Mouse (Mus musculus) NIH3T3 (cell line): Measurements from ENCODE around the gene Robo2.
"Not testable (repeated sequence)": the region's sequence is repeated elsewhere in the genome, so short reads cannot be mapped to it uniquely, and the experiment has no call there.

Experiments
- DNase-seq: peaks from one replicate; pipeline ENCODE4 v3.0.0-alpha.2; 2012; ENCODE audit warnings: low read depth

Robo2 gene

DNA sequence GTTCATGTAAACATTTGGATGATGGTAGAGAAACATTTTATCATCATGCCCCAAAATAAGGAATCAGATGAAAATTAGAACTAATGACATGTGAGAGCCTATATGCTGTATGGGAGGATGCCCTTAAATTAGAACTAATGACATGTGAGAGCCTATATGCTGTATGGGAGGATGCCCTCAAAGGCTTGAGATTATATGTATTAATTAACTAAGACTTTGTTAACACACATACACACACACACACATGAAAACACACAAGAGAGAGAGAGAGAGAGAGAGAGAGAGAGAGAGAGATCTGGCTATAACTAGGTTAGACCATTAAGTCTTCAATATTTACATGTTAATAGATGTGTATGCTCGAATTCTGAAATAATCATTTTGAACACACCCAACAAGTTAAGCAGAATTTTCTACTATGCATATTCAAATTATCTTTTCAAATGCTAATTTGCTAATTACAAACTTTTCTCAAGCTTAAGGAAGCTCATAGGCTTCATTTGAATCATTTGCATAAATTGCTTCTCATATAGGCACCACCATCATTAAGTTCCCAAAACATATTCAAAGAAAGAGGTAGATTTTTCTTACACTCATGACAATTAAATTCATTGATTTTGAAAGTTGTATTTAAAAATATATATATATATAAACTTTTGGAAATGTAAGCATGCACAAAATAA lies 211.5 kb downstream of the Robo2 start:
- no peak for DNase-seq

DNA sequence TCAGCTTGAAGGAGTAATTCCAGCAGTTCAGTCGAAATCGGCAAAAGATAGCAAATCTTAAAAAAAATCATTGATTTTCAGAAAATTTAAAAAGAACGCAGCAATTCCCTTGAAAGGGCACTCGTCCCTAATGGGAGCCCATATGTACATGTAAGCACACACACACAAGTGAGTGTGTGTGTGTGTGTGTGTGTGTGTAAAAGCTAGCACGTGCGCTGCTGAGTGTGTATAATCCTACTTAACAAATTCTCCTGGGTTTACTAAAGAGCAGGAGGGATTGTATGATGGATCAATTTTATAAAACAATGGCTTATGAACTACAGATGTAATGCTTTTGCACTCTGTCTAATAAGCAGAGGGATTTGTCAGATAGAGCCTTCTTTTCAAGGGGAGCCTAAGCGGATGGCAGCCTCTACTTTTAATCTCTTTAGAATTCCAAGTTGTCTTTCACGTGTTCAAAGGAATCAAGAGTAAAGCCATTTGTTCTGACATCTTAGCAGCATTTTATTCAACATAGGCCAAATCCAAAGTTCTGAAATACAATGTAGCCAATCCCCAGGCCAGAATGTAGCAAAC lies 218.6 kb downstream of the Robo2 start:
- no peak for DNase-seq

DNA sequence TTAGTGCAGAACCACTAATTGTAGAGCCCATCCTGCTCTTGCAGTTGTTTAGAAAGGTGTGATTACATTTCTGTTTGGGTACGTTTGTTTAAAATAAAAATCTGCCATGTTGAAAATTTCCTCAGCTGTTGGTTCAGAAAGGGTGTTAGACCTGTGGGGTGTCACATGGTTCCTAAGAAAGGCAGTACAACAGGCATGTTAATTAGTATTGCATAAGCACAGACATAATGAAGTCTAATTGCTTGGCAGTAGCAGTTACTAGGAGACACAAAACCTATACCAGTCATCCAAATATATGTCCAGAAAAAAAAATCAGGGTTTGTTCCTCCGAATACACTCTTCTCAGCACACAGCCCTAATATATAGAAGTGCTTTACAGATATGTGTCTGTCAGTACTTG lies 220.0 kb downstream of the Robo2 start:
- no peak for DNase-seq

DNA sequence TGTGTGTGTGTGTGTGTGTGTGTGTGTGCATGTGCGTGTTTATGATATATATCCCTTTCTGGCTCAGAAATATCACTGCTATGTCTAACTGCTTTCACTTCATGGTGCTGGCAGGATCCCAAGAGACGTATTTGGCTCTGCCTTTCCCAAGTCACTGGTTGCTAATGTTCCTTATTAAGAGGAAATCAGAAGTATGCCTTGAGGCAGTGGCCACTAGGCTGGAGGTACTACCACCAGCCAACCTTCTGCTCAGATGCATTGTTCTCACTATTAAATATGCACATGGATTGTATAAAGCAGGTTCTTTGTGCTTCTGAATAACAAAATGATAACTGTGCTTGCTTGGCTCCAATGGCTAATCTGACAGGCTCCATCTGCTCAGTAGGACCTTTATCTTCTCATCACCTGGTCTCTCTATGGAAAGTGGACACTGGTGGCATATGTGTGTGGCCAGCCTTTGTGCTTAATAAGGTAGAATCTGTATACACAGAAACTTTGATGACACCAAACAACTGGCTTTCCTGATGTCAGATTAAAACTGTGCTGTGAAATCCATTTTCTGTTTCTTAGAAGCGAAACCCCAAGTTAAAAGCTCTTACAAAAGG lies 229.0 kb downstream of the Robo2 start:
- DNase-seq: peak; percentile 2

DNA sequence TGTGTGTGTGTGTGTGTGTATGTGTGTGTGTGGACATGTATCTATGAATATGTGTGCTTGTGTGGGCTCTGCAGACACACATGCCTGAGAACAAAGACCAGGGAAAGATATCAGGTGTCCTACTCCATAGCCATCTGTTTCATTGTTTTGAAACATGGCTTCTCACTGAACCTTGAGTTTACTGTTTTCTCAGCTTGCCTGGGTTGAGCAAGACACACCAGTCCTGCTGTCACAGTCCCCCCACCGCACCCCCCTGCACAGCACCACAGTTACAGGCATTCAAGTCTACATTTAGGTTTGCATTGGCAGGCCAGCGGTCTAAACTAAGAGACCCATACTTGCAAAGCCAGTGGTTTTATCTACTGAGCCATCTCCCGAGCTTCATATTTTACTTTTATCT lies 239.0 kb downstream of the Robo2 start:
- no peak for DNase-seq

DNA sequence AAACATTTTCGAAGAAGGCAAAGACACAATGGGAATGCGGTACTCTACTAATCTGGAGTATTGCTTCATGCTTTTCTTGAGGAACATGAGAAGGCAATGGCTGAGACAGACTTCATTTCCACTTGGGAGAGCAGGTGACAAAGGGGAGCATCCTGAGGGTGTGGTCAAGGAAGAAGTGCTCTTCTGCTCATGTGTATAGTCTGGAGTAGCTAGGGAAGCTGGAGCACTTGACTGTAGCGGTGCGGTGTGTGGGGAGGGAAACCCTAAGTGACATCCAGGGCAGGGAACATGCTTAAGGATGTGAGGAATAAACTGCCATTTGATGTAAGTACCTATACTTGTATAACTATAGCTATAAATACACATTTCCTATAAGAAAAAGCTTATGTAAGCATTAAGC lies 242.0 kb downstream of the Robo2 start:
- no peak for DNase-seq

DNA sequence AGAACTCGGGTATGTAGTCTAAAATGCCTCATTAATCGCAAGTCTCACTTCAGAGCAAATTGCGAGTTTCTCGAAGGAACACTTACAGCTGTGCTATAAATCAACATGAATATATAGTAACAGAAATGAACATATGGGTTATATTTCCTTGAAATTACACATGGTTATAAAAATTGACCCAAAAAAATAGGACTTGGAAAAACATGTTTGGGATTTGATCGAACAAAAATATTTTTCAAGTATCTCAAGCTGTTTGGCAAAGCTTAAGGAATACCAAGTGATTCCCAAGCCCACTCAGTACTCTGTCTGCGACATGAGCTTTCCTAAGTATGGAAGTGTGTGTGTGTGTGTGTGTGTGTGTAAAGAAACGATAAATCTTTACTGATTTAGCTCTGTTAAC lies 242.5 kb downstream of the Robo2 start:
- no peak for DNase-seq

DNA sequence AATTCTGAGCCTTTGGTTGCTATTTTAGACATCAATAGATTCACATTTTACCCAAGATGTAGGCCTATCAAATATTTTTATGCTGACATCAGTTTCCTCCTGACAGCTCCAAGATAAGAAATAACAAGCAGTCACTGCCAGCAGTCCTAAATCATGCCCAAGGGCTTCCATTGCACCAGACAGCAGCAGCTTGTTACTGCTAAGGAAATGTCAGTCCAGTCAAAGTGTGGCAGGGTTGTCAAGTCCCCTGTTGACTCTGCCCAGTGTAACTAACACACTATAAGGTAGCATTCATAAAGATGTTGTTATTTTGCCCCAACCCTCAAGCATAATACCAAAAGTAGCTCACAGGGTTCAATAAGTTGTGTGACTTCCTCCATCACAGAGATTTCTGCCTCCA lies 243.8 kb downstream of the Robo2 start:
- no peak for DNase-seq

DNA sequence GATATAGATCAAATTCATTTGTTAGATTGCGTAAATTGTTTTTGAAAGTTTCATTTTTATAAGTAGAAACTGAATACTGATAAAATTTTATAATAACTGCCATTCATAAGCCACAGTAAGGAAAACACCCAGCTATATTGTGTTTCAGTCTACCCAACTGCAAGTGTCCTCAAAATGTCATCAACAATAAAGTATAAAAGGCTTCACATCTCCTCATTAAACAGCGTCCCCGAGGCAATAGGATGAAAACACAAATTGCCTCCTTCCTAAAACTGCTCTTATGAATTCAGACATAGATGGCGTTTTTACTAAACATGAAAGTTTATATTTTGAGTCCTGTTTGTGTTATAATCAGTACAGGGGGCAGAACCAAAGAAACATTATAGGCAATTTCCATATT lies 249.6 kb downstream of the Robo2 start:
- DNase-seq: no peak

DNA sequence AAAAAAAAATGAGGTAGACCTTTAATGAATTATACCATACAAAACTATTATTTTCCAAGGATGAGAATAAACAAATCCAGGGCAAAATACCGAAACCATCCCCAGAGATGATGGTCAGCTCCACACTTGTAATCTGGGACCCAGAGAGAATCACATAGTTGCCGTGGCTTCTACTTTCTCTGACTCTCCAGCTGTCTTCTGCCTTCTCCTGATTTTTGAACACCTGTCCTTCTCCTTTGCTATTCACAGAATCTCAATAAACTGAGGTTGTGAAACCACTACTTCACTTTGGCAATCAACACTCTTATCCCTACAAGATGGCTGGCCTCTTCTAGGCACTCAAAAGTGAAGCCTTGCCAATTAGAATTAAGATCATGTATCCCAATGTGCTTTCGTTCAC lies 252.4 kb downstream of the Robo2 start:
- no peak for DNase-seq

DNA sequence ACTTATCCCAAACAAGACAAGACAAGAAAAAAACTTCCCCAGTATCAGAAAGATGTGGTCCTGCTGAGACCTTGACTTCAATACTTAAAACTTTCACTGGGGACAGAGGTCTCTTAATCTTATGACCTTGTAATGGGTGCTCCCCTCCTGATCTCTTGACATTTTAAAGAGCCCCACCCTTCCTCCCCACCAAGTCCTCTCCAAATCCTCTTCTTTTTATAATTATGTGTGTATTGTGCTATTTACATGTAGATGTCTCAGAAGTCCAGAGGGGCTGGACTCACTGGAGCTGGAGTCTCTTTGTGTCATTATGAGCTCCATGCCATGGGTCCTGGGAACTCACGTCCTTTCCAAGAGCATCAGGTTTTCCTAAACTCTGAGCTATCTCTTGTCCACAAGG lies 275.4 kb downstream of the Robo2 start:
- no peak for DNase-seq

DNA sequence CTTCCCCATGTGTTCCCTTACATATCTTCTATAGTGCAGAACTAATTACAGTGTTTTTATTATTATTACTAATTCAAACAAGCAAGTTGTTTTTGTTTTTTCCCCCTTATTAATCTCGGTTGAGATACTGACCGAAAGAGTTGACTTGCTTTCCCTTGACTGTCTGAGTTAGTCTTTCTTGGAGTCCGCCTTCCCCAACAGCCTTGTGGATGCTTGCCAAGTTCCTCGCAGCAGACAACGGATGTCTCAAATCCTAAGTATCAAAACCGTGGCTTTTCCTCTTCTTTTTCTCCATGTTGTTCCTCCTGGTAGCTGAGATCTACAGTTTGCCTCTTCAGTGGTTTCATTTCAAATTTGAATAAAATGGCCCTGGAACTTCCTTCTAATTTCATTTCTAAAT lies 278.8 kb downstream of the Robo2 start:
- DNase-seq: no peak

DNA sequence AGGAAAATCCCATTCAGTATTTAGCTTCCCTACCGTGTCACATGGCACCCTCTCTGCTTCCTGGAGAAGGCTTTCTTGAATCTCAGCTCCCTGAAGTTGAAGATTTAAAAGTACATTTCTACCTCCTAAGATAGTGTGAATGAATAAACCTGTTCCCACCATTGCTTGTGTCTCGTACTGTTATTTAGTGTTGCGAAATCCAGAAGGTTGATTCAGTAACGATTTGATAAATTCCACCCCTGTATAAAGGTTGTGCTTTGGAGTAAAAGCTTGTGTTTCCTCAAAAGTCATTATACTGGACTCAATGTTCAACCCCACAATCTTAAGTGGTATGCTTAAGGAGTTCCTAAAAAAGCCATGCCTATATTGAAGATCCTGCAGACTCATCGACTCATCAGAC lies 280.3 kb downstream of the Robo2 start:
- DNase-seq: no peak

DNA sequence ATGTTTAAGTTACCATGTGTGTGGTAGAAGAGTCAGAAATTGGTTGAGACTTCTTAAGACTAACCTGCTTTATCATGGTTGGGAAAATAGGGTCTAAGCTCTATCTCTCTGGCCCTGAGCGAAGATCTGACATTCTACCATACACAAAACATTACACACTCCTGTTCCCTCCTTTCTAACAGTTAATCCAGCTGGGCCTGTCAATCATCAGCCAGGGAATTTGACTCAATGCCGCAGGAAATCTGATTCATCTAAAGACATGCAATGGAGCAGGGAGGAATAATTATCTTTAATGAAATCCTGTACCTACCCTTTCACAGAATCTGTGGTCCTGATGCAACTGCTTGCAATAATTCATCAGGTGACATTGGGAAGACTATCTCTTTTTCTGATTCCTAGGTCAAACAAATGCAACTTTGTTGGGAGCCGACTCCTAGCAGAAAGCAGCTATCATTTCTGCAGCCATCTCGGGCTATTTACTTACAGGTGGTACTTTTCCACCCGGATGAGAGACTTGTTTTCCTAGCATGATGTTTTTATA lies 283.1 kb downstream of the Robo2 start:
- DNase-seq: no peak

DNA sequence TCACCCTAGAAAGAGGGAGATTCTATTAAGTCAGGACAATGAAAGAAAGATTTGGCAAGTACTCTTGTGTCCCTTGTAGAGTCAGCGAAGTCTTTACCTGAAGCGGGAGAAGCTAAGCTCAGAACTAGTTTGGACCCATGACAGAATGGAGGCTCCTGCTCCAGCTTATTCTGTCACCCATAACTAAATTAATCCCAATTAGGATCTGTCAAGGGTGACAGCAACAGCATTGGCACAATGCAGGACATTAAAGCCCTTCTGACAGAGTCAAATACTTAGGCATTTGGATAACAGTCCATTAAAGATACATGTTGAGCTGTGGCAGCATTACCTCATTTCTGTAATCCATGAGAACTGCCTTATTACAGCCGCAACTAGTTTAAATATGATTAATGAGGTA lies 298.5 kb downstream of the Robo2 start:
- no peak for DNase-seq

DNA sequence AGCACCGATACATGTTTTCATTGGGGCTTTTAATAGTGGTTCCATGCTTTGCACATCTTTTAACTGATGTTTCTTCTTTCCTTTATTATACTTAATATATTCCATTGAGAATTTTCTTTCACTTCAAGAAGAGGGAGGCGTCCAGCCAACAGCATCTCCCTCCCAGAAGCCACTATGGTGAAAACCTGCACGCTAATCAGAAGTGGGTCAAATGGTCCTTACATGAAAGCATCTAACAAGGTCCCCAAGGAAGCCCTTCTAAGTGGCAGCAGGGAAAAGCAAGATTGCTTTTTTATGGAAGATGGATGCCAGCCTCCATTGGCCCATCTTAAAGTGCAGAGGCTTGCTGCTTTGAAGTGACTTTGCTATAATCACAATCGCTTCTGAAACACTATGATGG lies 300.5 kb downstream of the Robo2 start:
- no peak for DNase-seq

DNA sequence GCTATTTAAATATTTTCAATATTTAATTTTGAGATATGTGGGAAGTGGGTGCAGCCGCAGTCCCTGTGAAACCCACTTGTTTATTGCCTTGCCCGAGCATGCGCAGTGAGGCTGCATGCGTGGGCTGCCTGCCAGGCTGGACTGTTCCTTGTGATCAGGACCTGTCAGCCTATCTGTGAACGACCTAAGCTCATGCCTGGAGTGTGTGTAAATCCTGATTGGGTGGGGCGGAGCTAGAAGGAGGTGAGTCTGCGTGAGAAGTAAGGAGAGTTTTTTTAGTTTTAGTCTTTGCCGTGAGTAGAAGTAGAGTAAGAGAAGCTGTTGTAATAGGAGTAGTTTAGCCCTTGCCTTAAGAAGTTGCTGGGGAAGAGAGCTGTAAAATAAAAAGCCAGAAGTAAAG lies 307.2 kb downstream of the Robo2 start:
- not testable (repeated sequence) for DNase-seq

DNA sequence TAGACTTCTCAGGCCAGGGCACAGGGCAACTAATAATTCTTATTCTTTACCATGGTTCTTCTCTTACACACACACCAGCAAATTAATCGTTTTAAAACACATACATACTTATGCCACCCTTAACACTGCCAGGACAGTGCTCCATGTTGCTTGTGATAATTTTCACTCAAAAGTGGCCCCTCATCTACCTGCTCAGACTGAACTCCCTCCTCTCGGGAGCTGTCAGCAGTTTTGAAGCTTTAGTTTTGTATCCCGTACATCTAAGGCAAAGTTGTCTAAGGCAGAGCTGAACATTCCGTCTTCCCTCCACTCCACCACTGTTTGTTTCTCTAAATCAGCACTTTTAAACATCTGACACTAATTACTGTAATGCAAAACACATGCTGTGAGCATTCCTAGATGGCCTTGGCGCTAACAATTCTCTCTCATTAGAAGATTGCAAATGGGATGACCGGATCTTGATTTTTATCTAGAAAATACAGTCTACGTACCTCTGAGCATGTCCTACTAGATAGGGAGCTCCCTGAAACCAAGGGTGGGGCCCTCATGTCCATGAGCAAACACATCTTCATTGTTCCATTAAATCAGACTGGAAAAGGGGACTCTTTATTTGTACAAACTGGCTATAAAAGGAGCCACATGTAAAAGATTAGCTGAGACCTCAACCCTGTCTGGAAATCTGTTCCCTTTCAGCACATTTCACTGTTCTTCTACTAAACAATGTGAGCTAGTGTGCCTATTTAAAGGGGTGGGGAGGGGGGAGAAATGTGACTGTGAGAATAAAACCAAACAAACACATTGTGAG lies 318.4 kb downstream of the Robo2 start:
- no peak for DNase-seq

DNA sequence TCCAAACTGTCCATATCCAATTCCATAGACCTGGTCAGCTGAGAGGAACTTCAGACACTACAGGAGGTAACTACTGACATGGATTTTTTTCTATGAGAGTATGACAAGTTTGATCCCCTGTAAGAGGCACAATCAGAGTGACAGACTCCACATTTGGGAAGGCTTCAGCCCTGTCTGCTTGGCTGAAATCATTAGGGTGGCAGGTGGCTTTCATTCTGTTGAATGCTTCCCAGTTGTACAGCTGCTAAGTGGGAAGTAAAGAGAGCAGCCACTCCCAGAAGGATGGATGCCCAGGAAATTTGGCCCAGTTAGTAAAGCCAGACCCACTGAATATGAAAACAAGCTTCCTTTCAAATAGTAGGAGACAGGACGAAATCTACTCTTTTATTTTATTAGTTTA lies 321.7 kb downstream of the Robo2 start:
- DNase-seq: no peak

DNA sequence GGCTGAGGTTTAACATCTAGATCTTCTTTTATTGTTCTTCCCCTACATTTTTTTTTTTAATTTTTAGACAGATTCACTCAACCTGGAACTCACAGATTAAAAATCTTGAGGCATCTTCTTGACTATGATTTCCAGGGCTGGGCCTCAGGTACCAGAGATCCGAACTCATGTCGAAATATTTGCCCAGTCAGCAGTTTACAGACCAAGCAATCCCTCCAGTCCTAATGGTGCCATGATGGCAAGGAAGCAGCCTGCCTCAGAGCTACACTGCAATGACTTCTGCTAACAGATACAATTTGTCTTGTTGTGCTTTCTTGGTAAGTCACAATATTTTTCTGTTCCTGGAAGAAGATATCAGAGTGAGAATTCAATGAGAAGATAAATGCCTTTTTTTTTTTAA lies 327.4 kb downstream of the Robo2 start:
- DNase-seq: no peak

DNA sequence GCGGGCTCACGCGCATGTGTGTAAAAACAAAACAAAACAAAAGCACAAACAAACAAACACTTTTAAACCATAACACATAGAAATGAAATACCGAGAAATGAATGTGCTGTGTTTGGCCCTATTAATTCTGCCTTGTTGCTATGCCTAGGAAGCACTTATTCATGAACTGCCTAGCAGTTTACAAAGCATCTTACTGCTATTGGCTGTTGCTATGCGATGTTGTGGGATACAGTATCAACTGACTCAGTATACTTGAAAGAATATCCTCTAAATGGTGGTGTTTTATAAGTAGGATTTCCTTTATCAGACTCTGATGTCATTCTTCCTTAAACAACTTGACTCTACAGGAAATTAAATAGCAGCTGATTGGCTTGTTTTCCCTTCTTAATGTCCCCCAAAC lies 339.0 kb downstream of the Robo2 start:
- DNase-seq: no peak

DNA sequence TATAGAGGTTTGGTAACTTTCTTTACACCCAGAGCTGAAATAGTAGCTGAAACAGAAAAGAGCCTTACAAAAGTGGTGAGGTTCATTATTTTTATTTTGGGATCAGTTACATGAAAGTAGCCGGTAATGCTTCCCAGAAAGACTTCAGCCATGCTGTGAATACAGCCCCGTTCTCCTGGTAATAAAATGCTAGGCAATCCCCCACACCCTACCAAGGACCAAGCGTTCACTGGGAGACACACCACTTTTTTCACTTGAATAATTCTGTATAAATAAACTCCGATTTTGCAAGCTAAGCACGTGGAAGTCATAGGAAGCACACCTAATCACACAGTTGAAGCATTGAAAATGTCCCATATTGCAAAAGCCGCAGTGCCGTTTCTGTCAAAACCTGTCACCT lies 341.0 kb downstream of the Robo2 start:
- DNase-seq: no peak

DNA sequence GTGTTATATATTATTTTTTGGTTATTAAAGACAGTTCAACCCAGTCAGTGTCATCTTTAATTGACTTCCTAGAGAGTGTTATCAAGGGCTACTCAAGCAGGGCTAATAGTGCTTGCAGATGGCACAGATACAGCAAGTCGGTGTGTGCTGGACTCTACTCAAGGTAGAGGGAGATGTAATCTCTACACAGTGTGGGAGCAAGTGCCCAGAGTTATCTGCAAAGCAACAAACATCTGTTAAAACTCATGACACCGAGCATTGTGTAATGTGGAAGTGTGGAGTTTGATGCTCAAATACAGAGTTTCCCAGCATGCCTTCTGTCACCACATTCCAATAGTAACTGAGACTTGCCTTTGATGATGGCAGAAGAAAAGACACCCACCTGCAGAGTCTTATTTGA lies 345.7 kb downstream of the Robo2 start:
- DNase-seq: no peak
